Mouse (Mus musculus): ENCODE results near the gene Arl3. TPM values are rescaled to one million over a fixed set of nuclear protein-coding genes. Genes with fewer than 3 reads are reported as not detected.

The Arl3 gene
- 98.1 and 138 TPM in 2 replicates for total RNA-seq (2014; rRNA removed)
- 184 and 202 TPM in 2 replicates for polyA plus RNA-seq (2015; fragmentation: Nextera tagmentation; extraction: Ambion mirVana)

DNA sequence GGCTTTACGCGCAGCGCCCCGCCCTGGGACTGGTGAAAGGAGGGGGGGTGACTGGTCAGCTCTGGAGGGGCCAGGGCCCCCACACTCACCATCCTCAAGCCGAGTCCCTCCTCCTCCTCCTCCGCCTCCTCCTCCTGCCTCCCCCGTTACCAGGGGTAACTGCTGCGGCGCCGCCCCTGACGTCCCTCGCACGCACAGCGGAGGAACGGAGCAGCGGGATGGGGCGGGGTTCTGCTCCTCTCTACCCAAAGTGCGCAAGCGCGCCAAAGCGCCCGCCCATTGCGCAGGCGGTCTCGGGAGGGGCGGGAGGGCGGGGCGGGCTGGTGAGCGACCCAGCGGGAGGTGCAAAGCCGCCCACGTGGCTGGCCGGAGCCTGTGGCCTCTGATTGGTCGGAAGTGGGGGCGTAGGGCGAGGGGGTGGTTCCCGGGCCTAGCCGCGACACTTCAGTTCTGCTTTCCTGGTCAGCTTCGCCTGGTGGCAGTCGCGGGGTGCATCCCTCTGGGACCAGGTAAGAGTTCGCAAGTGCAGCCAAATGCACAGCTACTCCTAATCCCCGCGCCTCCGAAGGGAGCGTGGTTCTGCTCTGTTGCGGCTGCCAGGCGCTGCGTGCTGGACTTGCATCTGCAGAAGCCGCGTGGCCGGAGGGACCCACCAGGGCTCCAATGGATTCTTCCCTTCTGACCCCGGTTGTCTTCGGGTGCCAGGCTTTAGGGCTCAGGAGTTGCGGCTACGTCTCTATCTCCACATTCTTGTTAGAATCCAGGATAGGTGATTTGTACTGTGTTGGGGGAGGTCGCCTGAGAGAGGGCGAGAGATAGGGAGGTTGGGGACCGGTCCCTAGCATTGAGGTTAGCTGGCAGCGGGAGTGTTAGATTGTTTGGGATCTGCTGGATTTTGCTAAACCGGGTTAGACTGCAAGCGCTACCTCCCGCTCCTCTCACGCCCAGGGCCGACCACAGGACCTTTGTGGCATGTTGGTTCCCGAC is at the start of gene Arl3, which contains the start of gene Sfxn2:
Arl3 (minus strand) TSS at position 248 of the 987 bp plus-strand sequence.
Sfxn2 (plus strand) TSS at position 415 of the 987 bp plus-strand sequence.
- H3K27ac ChIP-seq (ENCODE audit: low read depth, low read length), result peak within 1 kb of the TSS; percentile 78
- TF ChIP-seq CTCF (IDR thresholded peaks at IDR 0.05; ENCODE audit: low read depth), result peak; percentile 52
- no peaks in the 10 kb centered on the region for H3K36me3 ChIP-seq (ENCODE audit: insufficient read depth)
- peak within 1 kb of the TSS; percentile 58 for H3K4me2 ChIP-seq (ENCODE audit: low read depth)
- H3K4me1 ChIP-seq (ENCODE audit: insufficient read depth), result peaks cover 8% of the 10 kb centered on the region; the same call in 1 of the 2 replicates
- H3K9me3 ChIP-seq (ENCODE audit: low read length), result no peaks in the 10 kb centered on the region
- 2% methylated on average over 65 of the region's 67 CpGs for WGBS
- no peaks in the 10 kb centered on the region for H3K27me3 ChIP-seq (ENCODE audit: insufficient read depth, low read length)
- DNase-seq (peak; percentile 98), ATAC-seq (peak; percentile 98)
- H3K9ac ChIP-seq, result peak within 1 kb of the TSS; percentile 73
- H3K4me3 ChIP-seq (ENCODE audit: low read depth, low read length), result peak within 1 kb of the TSS; percentile 62

DNA sequence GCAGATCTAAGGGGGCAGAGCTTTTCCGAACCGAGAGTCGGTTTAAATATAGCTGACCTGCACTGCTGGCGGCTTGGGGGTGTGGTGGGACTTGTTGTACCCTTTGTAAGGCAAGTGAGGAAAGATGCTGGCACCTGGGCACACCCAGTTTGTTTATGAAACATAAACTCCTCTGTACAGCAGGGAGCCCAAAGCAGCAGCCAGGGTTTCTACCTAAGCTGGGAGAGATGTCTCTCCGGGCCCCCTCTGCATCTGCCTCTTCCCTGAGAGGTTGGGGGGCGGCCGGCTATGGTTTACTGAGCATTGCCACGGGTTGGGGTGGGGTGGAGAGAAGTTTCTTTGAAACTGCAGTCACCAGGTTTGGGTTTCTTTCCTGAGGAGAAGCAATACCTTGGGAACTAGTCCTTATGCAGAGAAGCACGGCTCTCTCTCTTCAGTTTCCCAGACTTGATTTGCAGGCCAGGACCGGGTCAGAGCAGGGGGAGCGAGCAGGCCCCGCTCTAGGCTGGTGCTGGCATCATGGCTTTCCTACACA is 49.7 kb upstream of the Arl3 start:
- no peaks in the 10 kb centered on the region for H3K36me3 ChIP-seq (ENCODE audit: insufficient read depth)
- no peak overlapping the region for H3K4me3 ChIP-seq (ENCODE audit: low read depth, low read length)
- H3K9ac ChIP-seq, result no peak overlapping the region
- DNase-seq (no peak), ATAC-seq (no peak; the same call in 1 of the 2 replicates)
- H3K4me1 ChIP-seq (ENCODE audit: insufficient read depth), result peaks cover 25% of the 10 kb centered on the region; the same call in 1 of the 2 replicates
- H3K27me3 ChIP-seq (ENCODE audit: insufficient read depth, low read length), result no peaks in the 10 kb centered on the region
- 48% methylated on average over 12 of the region's 12 CpGs for WGBS
- H3K27ac ChIP-seq (ENCODE audit: low read depth, low read length), result no peak overlapping the region
- TF ChIP-seq CTCF (IDR thresholded peaks at IDR 0.05; ENCODE audit: low read depth), result no peak
- 0 out of 2 replicates have a peak overlapping the region, but pooled peaks have one; percentile 31 for H3K4me2 ChIP-seq (ENCODE audit: low read depth)
- H3K9me3 ChIP-seq (ENCODE audit: low read length), result no peaks in the 10 kb centered on the region

DNA sequence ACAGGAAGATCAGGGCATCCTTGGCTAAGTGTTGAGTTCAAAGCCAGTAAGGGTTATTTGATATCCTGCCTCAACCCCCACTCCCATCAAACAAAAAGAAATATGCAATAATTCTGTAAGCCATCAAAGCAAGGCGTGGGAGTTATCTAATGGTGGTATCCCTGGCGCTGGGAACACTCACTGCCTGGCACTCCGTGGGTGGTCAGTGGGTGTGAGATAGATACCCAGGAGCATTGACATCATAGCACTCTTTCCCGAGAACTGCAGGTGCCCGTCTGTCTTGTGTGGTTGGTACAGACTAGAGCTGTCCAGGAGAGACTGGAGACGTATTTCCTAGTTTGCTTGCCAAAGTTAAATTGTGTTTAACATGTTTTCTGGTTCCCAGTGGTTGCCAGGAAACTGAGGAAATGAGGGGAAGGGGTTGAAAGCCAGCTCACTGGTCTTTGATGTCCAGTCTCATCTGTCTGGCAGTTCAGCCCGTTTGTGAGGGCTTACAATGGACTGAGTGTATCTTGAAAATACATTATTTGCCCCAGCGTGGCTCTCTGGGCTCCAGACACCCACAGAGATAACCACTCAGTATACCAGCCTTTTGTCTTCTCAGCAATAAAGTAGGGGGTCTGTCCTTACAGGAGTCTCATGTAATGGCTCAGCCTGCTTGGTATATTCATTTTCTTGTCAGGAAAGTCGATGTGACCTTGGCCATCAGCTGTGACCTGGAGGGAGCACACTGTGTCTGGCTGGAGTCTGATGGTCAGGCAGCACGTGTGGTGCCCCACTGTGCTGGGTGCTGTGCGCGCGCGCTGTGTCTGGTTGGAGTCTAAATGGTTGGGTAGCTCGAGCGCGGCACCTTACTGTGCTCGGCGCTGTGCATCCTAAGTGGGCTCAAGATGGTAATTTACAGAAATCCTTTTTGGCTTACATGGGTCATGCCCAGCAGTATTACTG is 48.5 kb upstream of the Arl3 start:
- Histone ChIP-seq H3K4me3 (ENCODE audit: low read depth, low read length) (no peak overlapping the region), H3K36me3 (ENCODE audit: insufficient read depth) (no peaks in the 10 kb centered on the region), H3K9me3 (ENCODE audit: low read length) (no peaks in the 10 kb centered on the region), H3K27me3 (ENCODE audit: insufficient read depth, low read length) (no peaks in the 10 kb centered on the region), H3K9ac (no peak overlapping the region), H3K4me2 (ENCODE audit: low read depth) (no peak overlapping the region), H3K4me1 (ENCODE audit: insufficient read depth) (peaks cover 25% of the 10 kb centered on the region; the same call in 1 of the 2 replicates), H3K27ac (ENCODE audit: low read depth, low read length) (no peak overlapping the region; the same call in 1 of the 2 replicates)
- 64% methylated on average over 19 of the region's 19 CpGs for WGBS
- DNase-seq, result no peak
- no peak for TF ChIP-seq CTCF (IDR thresholded peaks at IDR 0.05; ENCODE audit: low read depth)
- no peak for ATAC-seq

DNA sequence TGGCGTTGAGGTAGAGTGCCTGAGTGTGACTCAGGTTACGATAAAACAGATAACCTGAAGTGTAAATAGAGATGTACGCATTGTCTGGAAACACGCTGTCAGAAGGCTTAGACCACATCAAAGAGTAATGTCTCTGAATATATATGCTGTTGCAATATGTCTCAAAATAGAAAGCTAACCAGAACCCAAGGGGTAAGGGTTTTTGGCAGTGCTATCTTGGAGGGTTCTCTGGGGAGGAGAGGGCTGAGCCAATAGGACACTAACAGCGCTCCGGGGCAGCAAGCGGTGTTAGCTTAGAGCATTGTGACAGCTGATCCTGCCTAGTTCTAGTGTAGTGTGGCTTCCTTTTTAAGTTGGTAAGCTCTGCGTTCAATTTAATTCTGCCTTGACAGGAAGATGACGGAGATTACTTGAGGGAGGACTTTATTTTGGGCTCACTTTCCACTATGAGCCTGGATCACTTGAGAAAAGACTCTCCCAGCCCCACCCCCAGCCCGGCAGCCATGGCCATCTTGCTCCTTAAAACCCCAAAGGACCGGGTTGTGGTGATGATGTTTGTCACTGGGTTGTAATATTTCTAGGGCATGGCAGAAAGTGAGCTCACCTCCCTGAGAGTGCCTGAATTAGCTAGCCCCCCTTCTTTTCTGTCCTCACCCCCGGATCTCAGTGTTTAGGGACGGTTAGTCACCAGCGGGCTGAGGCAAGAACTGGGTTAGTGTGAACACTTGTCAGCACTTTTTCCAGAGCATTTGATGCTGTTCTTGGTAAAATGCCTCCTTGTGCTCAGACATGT is 47.2 kb upstream of the Arl3 start:
- Histone ChIP-seq H3K36me3 (ENCODE audit: insufficient read depth) (no peaks in the 10 kb centered on the region), H3K27me3 (ENCODE audit: insufficient read depth, low read length) (no peaks in the 10 kb centered on the region), H3K9me3 (ENCODE audit: low read length) (no peaks in the 10 kb centered on the region), H3K27ac (ENCODE audit: low read depth, low read length) (no peak overlapping the region), H3K4me3 (ENCODE audit: low read depth, low read length) (no peak overlapping the region), H3K4me2 (ENCODE audit: low read depth) (no peak overlapping the region), H3K4me1 (ENCODE audit: insufficient read depth) (peaks cover 25% of the 10 kb centered on the region; the same call in 1 of the 2 replicates), H3K9ac (no peak overlapping the region)
- 78% methylated on average over 14 of the region's 14 CpGs for WGBS
- no peak for DNase-seq
- ATAC-seq, result 0 out of 2 replicates have a peak, but pooled peaks have one; percentile 19
- no peak for TF ChIP-seq CTCF (IDR thresholded peaks at IDR 0.05; ENCODE audit: low read depth)

DNA sequence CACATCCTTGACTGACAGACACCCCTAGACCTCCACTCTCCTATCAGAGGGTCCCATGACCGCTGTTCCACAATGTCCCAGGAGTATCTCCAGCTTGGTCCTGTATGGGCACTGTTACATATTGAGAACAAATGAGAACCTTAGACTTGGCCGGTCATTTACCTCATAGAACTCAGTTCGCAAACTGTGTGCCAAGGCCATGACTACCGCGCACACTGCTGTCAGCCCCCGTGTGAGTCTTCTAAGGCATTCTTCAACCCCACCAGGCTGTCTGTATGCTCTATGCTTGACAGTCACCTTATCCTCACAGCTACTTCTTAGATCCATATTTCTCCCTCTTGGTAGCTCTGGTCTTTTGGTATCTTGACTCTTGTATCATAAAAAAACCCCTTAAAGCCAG is 46.5 kb upstream of the Arl3 start:
- no peak overlapping the region for H3K4me2 ChIP-seq (ENCODE audit: low read depth)
- H3K9me3 ChIP-seq (ENCODE audit: low read length), result no peaks in the 10 kb centered on the region
- no peak for ATAC-seq
- TF ChIP-seq CTCF (IDR thresholded peaks at IDR 0.05; ENCODE audit: low read depth), result no peak
- no peaks in the 10 kb centered on the region for H3K27me3 ChIP-seq (ENCODE audit: insufficient read depth, low read length)
- H3K4me3 ChIP-seq (ENCODE audit: low read depth, low read length), result no peak overlapping the region
- H3K36me3 ChIP-seq (ENCODE audit: insufficient read depth), result peaks cover under 1% of the 10 kb centered on the region
- 96% methylated on average over 6 of the region's 6 CpGs for WGBS
- no peak overlapping the region for H3K9ac ChIP-seq
- H3K4me1 ChIP-seq (ENCODE audit: insufficient read depth), result peaks cover 25% of the 10 kb centered on the region; the same call in 1 of the 2 replicates
- DNase-seq, result no peak
- no peak overlapping the region for H3K27ac ChIP-seq (ENCODE audit: low read depth, low read length)

All from forebrain, postnatal 0 days (tissue).